In genomic region chr11:109622518-109623037, GRCm38 (mm10) we compare ENCODE assay signal across 8 mouse cellular contexts. TPM values are rescaled to one million over a fixed set of nuclear protein-coding genes. Genes with fewer than 3 reads are reported as not detected.
DNase-seq lines count a peak whose midpoint lies in the region; ATAC-seq and TF ChIP-seq lines count a peak whose summit lies in the region.

No protein-coding gene starts in this region.

- no peaks in the 10 kb centered on the region for H3K9me3 ChIP-seq in embryonic facial prominence, embryonic 10.5 days
- peaks cover 3% of the 10 kb centered on the region; the same call in 1 of the 2 replicates for H3K9me3 ChIP-seq in hindbrain, embryonic 16.5 days (ENCODE audit: control insufficient read depth, low read length)
- H3K9me3 ChIP-seq in liver, embryonic 11.5 days (ENCODE audit: control insufficient read depth, low read length), result no peaks in the 10 kb centered on the region

- H3K27me3 ChIP-seq in embryonic facial prominence, embryonic 10.5 days (replicated peaks; ENCODE audit: low read depth, poor library complexity, severe bottlenecking), result no peaks in the 10 kb centered on the region
- H3K27me3 ChIP-seq in hindbrain, embryonic 16.5 days (replicated peaks; ENCODE audit: control insufficient read depth, insufficient read depth, low read length), result no peaks in the 10 kb centered on the region; the same call in 1 of the 2 replicates
- H3K27me3 ChIP-seq in liver, embryonic 11.5 days (replicated peaks; ENCODE audit: control insufficient read depth, insufficient read depth, low read length), result no peaks in the 10 kb centered on the region

- TF ChIP-seq POLR2A in lung, adult 2 months (IDR thresholded peaks at IDR 0.05; ENCODE audit: borderline replicate concordance, extremely low read depth, low read depth, low read length), result no peak

- no peaks in the 10 kb centered on the region for H3K4me1 ChIP-seq in lung, adult 2 months (ENCODE audit: control insufficient read depth, insufficient read depth, low read length)
- peaks cover 18% of the 10 kb centered on the region for H3K4me1 ChIP-seq in embryonic facial prominence, embryonic 10.5 days
- no peaks in the 10 kb centered on the region for H3K4me1 ChIP-seq in hindbrain, embryonic 16.5 days (ENCODE audit: control insufficient read depth, insufficient read depth, low read depth, low read length)
- peaks cover 14% of the 10 kb centered on the region for H3K4me1 ChIP-seq in liver, embryonic 11.5 days (replicated peaks; ENCODE audit: control insufficient read depth, insufficient read depth, low read length)

- 10% methylated on average over 15 of the region's 15 CpGs for WGBS in lung, adult 2 months
- WGBS in embryonic facial prominence, embryonic 10.5 days, result 41% methylated on average over 15 of the region's 15 CpGs
- 51% methylated on average over 15 of the region's 15 CpGs for WGBS in hindbrain, embryonic 16.5 days
- 13% methylated on average over 15 of the region's 15 CpGs for WGBS in liver, embryonic 11.5 days

- H3K27ac ChIP-seq in embryonic facial prominence, embryonic 10.5 days (replicated peaks), result 0 out of 2 replicates have a peak overlapping the region, but pooled peaks have one; percentile 31
- no peak overlapping the region for H3K27ac ChIP-seq in hindbrain, embryonic 16.5 days (ENCODE audit: low read depth, low read length)
- no peak overlapping the region for H3K27ac ChIP-seq in liver, embryonic 11.5 days (ENCODE audit: low read depth, low read length)

- peak overlapping the region; percentile 17; the same call in 1 of the 2 replicates for H3K4me2 ChIP-seq in hindbrain, embryonic 16.5 days (ENCODE audit: low read length)
- H3K4me2 ChIP-seq in liver, embryonic 11.5 days, result peak overlapping the region; percentile 59

- peak; percentile 9 for DNase-seq in lung, adult 2 months
- DNase-seq in lung, adult 18-20 months, result no peak
- peak; percentile 51 for DNase-seq in embryonic facial prominence, embryonic 10.5 days (ENCODE audit: low spot score)
- no peak for DNase-seq in liver, embryonic 11.5 days (ENCODE audit: low spot score)
- DNase-seq in urinary bladder, postnatal 36 days (ENCODE audit: low spot score in 2 of 2), result no peak
- DNase-seq in layer of hippocampus, postnatal 36 days, result no peak

- TF ChIP-seq CTCF in lung, adult 2 months (IDR thresholded peaks at IDR 0.05; ENCODE audit: insufficient read depth, low read length), result no peak

- H3K9ac ChIP-seq in hindbrain, embryonic 16.5 days (ENCODE audit: low read depth, low read length), result no peak overlapping the region
- peak overlapping the region; percentile 42 for H3K9ac ChIP-seq in liver, embryonic 11.5 days (ENCODE audit: low read depth, low read length)

- no peaks in the 10 kb centered on the region for H3K36me3 ChIP-seq in embryonic facial prominence, embryonic 10.5 days (replicated peaks)
- no peaks in the 10 kb centered on the region for H3K36me3 ChIP-seq in hindbrain, embryonic 16.5 days (ENCODE audit: control insufficient read depth, insufficient read depth, low read length)
- H3K36me3 ChIP-seq in liver, embryonic 11.5 days (ENCODE audit: control insufficient read depth, insufficient read depth, low read length), result no peaks in the 10 kb centered on the region

- 0 out of 2 replicates have a peak, but pooled peaks have one; percentile 27 for ATAC-seq in hindbrain, embryonic 16.5 days
- ATAC-seq in liver, embryonic 11.5 days (replicated peaks; ENCODE audit: low FRiP score), result peak; percentile 42; the same call in 1 of the 2 replicates
- no peak for ATAC-seq in erythroid progenitor cell, adult 5-6 weeks (replicated peaks; ENCODE audit: low FRiP score, poor library complexity, severe bottlenecking)

- no peak overlapping the region for H3K4me3 ChIP-seq in lung, adult 2 months (replicated peaks; ENCODE audit: extremely low read depth, low read depth, low read length)
- H3K4me3 ChIP-seq in embryonic facial prominence, embryonic 10.5 days, result peak overlapping the region; percentile 11; the same call in 1 of the 2 replicates
- no peak overlapping the region for H3K4me3 ChIP-seq in hindbrain, embryonic 16.5 days (ENCODE audit: low read length)
- no peak overlapping the region; the same call in 1 of the 2 replicates for H3K4me3 ChIP-seq in liver, embryonic 11.5 days (ENCODE audit: low read depth, low read length)

RNA-seq across cellular contexts. Expression of gene Wipi1, which starts 10.8 kb away (rescaled TPM):
- polyA plus RNA-seq in lung, adult 2 months (2012; rRNA removed), result 16.3 and 20.3 TPM in 2 replicates
- 20.7 and 25.3 TPM in 2 replicates for polyA plus RNA-seq in embryonic facial prominence, embryonic 10.5 days (2016; fragmentation: Nextera tagmentation; extraction: Ambion mirVana)
- polyA plus RNA-seq in hindbrain, embryonic 16.5 days (2015; fragmentation: Nextera tagmentation; extraction: Ambion mirVana), result 18.9 and 21.2 TPM in 2 replicates
- polyA plus RNA-seq in liver, embryonic 11.5 days (2014; fragmentation: Nextera tagmentation; extraction: Ambion mirVana), result 18.9 and 21.8 TPM in 2 replicates
- total RNA-seq in erythroid progenitor cell, adult 5-6 weeks (2015; ENCODE audit: low replicate concordance), result 40.4 and 58.3 TPM in 2 replicates
- 20.3 and 33.6 TPM in 2 replicates for total RNA-seq in erythroid progenitor cell, adult 5-6 weeks (2017; ENCODE audit: low replicate concordance)
- 10 to 100 TPM; 22.4 to 23.5 TPM for total RNA-seq in layer of hippocampus, postnatal 36 days (2021)

RNA-seq across cellular contexts. Expression of gene Prkar1a, which starts 26.6 kb away (rescaled TPM):
- 110 and 128 TPM in 2 replicates for polyA plus RNA-seq in lung, adult 2 months (2012; rRNA removed)
- polyA plus RNA-seq in embryonic facial prominence, embryonic 10.5 days (2016; fragmentation: Nextera tagmentation; extraction: Ambion mirVana), result 328 and 349 TPM in 2 replicates
- 475 and 504 TPM in 2 replicates for polyA plus RNA-seq in hindbrain, embryonic 16.5 days (2015; fragmentation: Nextera tagmentation; extraction: Ambion mirVana)
- polyA plus RNA-seq in liver, embryonic 11.5 days (2014; fragmentation: Nextera tagmentation; extraction: Ambion mirVana), result 261 and 285 TPM in 2 replicates
- total RNA-seq in erythroid progenitor cell, adult 5-6 weeks (2015; ENCODE audit: low replicate concordance), result 46.1 and 72.5 TPM in 2 replicates
- 24.0 and 38.4 TPM in 2 replicates for total RNA-seq in erythroid progenitor cell, adult 5-6 weeks (2017; ENCODE audit: low replicate concordance)
- 100 to 1,000 TPM; 533 to 590 TPM for total RNA-seq in layer of hippocampus, postnatal 36 days (2021)

Comparison
In these comparisons a context has a peak if more than half of its experiments do, and no peak if none do; other contexts are left out.
1. DNase-seq: peak in lung, adult 2 months (single experiment) and embryonic facial prominence, embryonic 10.5 days (single experiment); none in lung, adult 18-20 months (0 of 2), liver, embryonic 11.5 days (single experiment), urinary bladder, postnatal 36 days (0 of 2) and layer of hippocampus, postnatal 36 days (0 of 2).